Comparison of ENCODE assay signal across 9 mouse cellular contexts in the genomic region with DNA sequence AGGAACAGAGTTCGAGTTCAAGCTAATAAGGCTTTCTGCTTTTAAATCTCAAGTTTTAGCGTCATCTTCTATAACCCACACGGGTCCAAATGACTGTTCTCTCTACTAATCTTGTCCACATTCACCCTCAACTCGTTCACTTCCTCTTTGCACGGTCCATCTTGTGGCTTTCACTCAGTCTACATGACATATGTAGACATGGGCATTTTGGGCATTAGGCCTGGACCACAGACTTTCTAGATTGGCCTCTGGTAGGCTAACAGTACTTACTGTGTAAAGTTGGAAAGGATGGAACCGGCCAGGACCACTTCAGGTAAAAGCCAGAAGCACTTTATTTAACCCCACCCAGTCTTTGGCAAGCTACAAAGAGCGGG. TPM values are rescaled to one million over a fixed set of nuclear protein-coding genes. Genes with fewer than 3 reads are reported as not detected.
DNase-seq lines count a peak whose midpoint lies in the region; ATAC-seq and TF ChIP-seq lines count a peak whose summit lies in the region.
"Had no signal": no experiment of that assay in that cellular context is flagged by ENCODE, and none has a peak within 500 bp of the region (broad histone marks: within the 10 kb centered on the region; RNA-seq: fewer than 3 reads in every experiment).

No protein-coding gene starts in this region.

- peaks cover 4% of the 10 kb centered on the region; the same call in 1 of the 2 replicates for H3K27me3 ChIP-seq in forebrain, embryonic 15.5 days
- H3K27me3 ChIP-seq in forebrain, embryonic 13.5 days = peaks cover 21% of the 10 kb centered on the region
- 0 out of 2 replicates have a peak, but pooled peaks cover 3% of the 10 kb centered on the region for H3K27me3 ChIP-seq in lung, embryonic 15.5 days
- H3K27me3 ChIP-seq in limb, embryonic 13.5 days = peaks cover 30% of the 10 kb centered on the region
- no peaks in the 10 kb centered on the region for H3K27me3 ChIP-seq in myocyte (ENCODE audit: control insufficient read depth, insufficient read depth, insufficient read length)

- H3ac ChIP-seq in myocyte (ENCODE audit: control insufficient read depth, insufficient read length) = peak overlapping the region; percentile 88

- H3K9ac ChIP-seq in forebrain, embryonic 15.5 days (replicated peaks) = no peak overlapping the region
- no peak overlapping the region for H3K9ac ChIP-seq in forebrain, embryonic 13.5 days
- no peak overlapping the region for H3K9ac ChIP-seq in lung, embryonic 15.5 days
- H3K9ac ChIP-seq in limb, embryonic 13.5 days = no peak overlapping the region

- peaks cover 41% of the 10 kb centered on the region for H3K79me2 ChIP-seq in myocyte (ENCODE audit: control insufficient read depth, insufficient read depth)

- peak; percentile 9; the same call in 1 of the 2 replicates for ATAC-seq in forebrain, embryonic 15.5 days (replicated peaks)
- ATAC-seq in forebrain, embryonic 13.5 days = no peak
- 0 out of 2 replicates have a peak, but pooled peaks have one; percentile 5 for ATAC-seq in lung, embryonic 15.5 days (ENCODE audit: borderline replicate concordance, extremely low read depth, low FRiP score, low TSS enrichment)
- 0 out of 2 replicates have a peak, but pooled peaks have one; percentile 0 for ATAC-seq in limb, embryonic 13.5 days (ENCODE audit: low FRiP score, low read depth)
- no peak; the same call in 1 of the 2 replicates for ATAC-seq in erythroid progenitor cell, adult 5-6 weeks (replicated peaks; ENCODE audit: low FRiP score, poor library complexity, severe bottlenecking)

- peaks cover 26% of the 10 kb centered on the region for H3K4me1 ChIP-seq in forebrain, embryonic 15.5 days
- H3K4me1 ChIP-seq in forebrain, embryonic 13.5 days = peaks cover 23% of the 10 kb centered on the region
- peaks cover 34% of the 10 kb centered on the region for H3K4me1 ChIP-seq in lung, embryonic 15.5 days
- H3K4me1 ChIP-seq in limb, embryonic 13.5 days = peaks cover 37% of the 10 kb centered on the region

- H3K4me2 ChIP-seq in forebrain, embryonic 15.5 days (replicated peaks) = no peak overlapping the region
- H3K4me2 ChIP-seq in forebrain, embryonic 13.5 days = no peak overlapping the region
- peak overlapping the region; percentile 95; the same call in 1 of the 2 replicates for H3K4me2 ChIP-seq in lung, embryonic 15.5 days
- H3K4me2 ChIP-seq in limb, embryonic 13.5 days (replicated peaks) = peak overlapping the region; percentile 9; the same call in 1 of the 2 replicates
- peak overlapping the region; percentile 69 for H3K4me2 ChIP-seq in myocyte (ENCODE audit: low read depth)

- no peaks in the 10 kb centered on the region for H3K9me3 ChIP-seq in forebrain, embryonic 15.5 days
- no peaks in the 10 kb centered on the region for H3K9me3 ChIP-seq in forebrain, embryonic 13.5 days (replicated peaks)
- no peaks in the 10 kb centered on the region for H3K9me3 ChIP-seq in lung, embryonic 15.5 days
- no peaks in the 10 kb centered on the region for H3K9me3 ChIP-seq in limb, embryonic 13.5 days
- H3K9me3 ChIP-seq: stomach, embryonic 15.5 days had no signal

- no peak for TF ChIP-seq POLR2A in myocyte (IDR thresholded peaks at IDR 0.05; ENCODE audit: insufficient read length, low read depth)

- H3K36me3 ChIP-seq in forebrain, embryonic 15.5 days = no peaks in the 10 kb centered on the region
- no peaks in the 10 kb centered on the region for H3K36me3 ChIP-seq in forebrain, embryonic 13.5 days (ENCODE audit: poor library complexity, severe bottlenecking)
- H3K36me3 ChIP-seq in lung, embryonic 15.5 days = no peaks in the 10 kb centered on the region
- H3K36me3 ChIP-seq in limb, embryonic 13.5 days = no peaks in the 10 kb centered on the region
- H3K36me3 ChIP-seq in myocyte (ENCODE audit: control insufficient read depth, insufficient read depth) = peaks cover 17% of the 10 kb centered on the region
- H3K36me3 ChIP-seq: stomach, embryonic 15.5 days had no signal

- H3K27ac ChIP-seq in forebrain, embryonic 15.5 days (replicated peaks) = no peak overlapping the region
- H3K27ac ChIP-seq in forebrain, embryonic 13.5 days = no peak overlapping the region
- H3K27ac ChIP-seq in lung, embryonic 15.5 days = no peak overlapping the region
- no peak overlapping the region for H3K27ac ChIP-seq in limb, embryonic 13.5 days

- WGBS in forebrain, embryonic 15.5 days = 68% methylated on average over 7 of the region's 7 CpGs
- 70% methylated on average over 7 of the region's 7 CpGs for WGBS in forebrain, embryonic 13.5 days
- WGBS in lung, embryonic 15.5 days = 62% methylated on average over 7 of the region's 7 CpGs
- 68% methylated on average over 7 of the region's 7 CpGs for WGBS in limb, embryonic 13.5 days

- no peak overlapping the region for H3K4me3 ChIP-seq in forebrain, embryonic 15.5 days
- no peak overlapping the region for H3K4me3 ChIP-seq in forebrain, embryonic 13.5 days
- H3K4me3 ChIP-seq in lung, embryonic 15.5 days = no peak overlapping the region
- H3K4me3 ChIP-seq in limb, embryonic 13.5 days = no peak overlapping the region
- peak overlapping the region; percentile 87 for H3K4me3 ChIP-seq in myocyte

- no peak for DNase-seq in lung, postnatal 14 days
- no peak for DNase-seq in adipocyte (ENCODE audit: low spot score)

TF ChIP-seq in myocyte, 11 proteins besides CTCF, POLR2A, EP300 and RAD21:
- TF ChIP-seq MYOG (IDR thresholded peaks at IDR 0.05; ENCODE audit: control insufficient read depth in 1 of 3, insufficient read depth in 1 of 3, insufficient read length in 2 of 3, low read depth in 2 of 3) (no peak), USF1 (IDR thresholded peaks at IDR 0.05; ENCODE audit: low read depth) (no peak), REST (IDR thresholded peaks at IDR 0.05; ENCODE audit: insufficient read depth, insufficient read length) (no peak), POLR2AphosphoS2 (IDR thresholded peaks at IDR 0.05; ENCODE audit: insufficient read length, low read depth) (no peak)

RNA-seq across cellular contexts. Expression of gene Arid5a, which starts 0.4 kb away (rescaled TPM):
- polyA plus RNA-seq in forebrain, embryonic 15.5 days (2015; fragmentation: Nextera tagmentation; extraction: Ambion mirVana) = 3.2 and 3.6 TPM in 2 replicates
- 1.5 and 2.2 TPM in 2 replicates for polyA plus RNA-seq in forebrain, embryonic 13.5 days (2015; fragmentation: Nextera tagmentation; extraction: Ambion mirVana)
- 8.0 and 8.9 TPM in 2 replicates for polyA plus RNA-seq in lung, embryonic 15.5 days (2015; fragmentation: Nextera tagmentation; extraction: Ambion mirVana)
- polyA plus RNA-seq in limb, embryonic 13.5 days (2015; fragmentation: Nextera tagmentation; extraction: Ambion mirVana) = 6.7 and 9.2 TPM in 2 replicates
- polyA plus RNA-seq in myocyte (2012; fragmentation: generic; extraction: Trizol) = 65.8 TPM
- total RNA-seq in erythroid progenitor cell, adult 5-6 weeks (2015; ENCODE audit: low replicate concordance) = 2.9 and 9.2 TPM in 2 replicates
- 0.53 and 2.1 TPM in 2 replicates for total RNA-seq in erythroid progenitor cell, adult 5-6 weeks (2017; ENCODE audit: low replicate concordance)

RNA-seq across cellular contexts. Expression of gene Neurl3, which starts 32.6 kb away (rescaled TPM):
- polyA plus RNA-seq in forebrain, embryonic 15.5 days (2015; fragmentation: Nextera tagmentation; extraction: Ambion mirVana) = 0.53 and 0.59 TPM in 2 replicates
- 0.32 and 0.43 TPM in 2 replicates for polyA plus RNA-seq in forebrain, embryonic 13.5 days (2015; fragmentation: Nextera tagmentation; extraction: Ambion mirVana)
- 8.0 and 8.3 TPM in 2 replicates for polyA plus RNA-seq in lung, embryonic 15.5 days (2015; fragmentation: Nextera tagmentation; extraction: Ambion mirVana)
- 0.83 and 2.0 TPM in 2 replicates for polyA plus RNA-seq in limb, embryonic 13.5 days (2015; fragmentation: Nextera tagmentation; extraction: Ambion mirVana)
- 0.11 TPM for polyA plus RNA-seq in myocyte (2012; fragmentation: generic; extraction: Trizol)
- total RNA-seq in erythroid progenitor cell, adult 5-6 weeks (2015; ENCODE audit: low replicate concordance) = 6.1 and 7.1 TPM in 2 replicates
- 4.7 and 10.0 TPM in 2 replicates for total RNA-seq in erythroid progenitor cell, adult 5-6 weeks (2017; ENCODE audit: low replicate concordance)

Comparison
In these comparisons a context has a peak if more than half of its experiments do, and no peak if none do; other contexts are left out.
1. ATAC-seq: peak in forebrain, embryonic 15.5 days (single experiment), lung, embryonic 15.5 days (single experiment) and limb, embryonic 13.5 days (single experiment); none in forebrain, embryonic 13.5 days (single experiment) and erythroid progenitor cell, adult 5-6 weeks (single experiment).
2. H3K4me2 ChIP-seq: peak in lung, embryonic 15.5 days (single experiment), limb, embryonic 13.5 days (single experiment) and myocyte (single experiment); none in forebrain, embryonic 15.5 days (single experiment) and forebrain, embryonic 13.5 days (single experiment).